Mouse (Mus musculus): ENCODE measurements around the gene Chsy1.

DNA sequence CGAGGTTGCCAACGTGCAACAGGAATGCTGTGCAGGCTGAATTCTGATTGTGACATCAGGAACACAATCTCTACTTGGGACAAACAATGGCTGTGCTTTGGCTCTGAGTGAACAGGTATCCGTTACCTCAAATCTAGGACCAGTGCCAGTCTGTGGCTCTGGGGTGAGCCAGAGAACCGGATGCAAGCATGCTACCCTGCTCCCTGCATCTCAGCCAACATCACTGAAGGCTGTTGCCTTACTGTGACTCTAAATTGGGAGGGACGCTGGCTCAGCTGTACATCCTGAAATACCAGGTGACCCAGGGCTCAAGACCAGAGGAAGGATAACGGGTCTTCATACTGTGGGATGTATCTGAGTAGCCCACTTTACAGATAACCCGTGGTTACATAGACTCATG lies 70.4 kb downstream of the Chsy1 start:
- TF ChIP-seq MAX (IDR thresholded peaks at IDR 0.05; ENCODE audit: low read depth), result no peak
- TF ChIP-seq MYOD1 (IDR thresholded peaks at IDR 0.05; ENCODE audit: control insufficient read depth in 1 of 3, insufficient read length in 2 of 3, low read depth in 2 of 3), result no peak
- no peak for TF ChIP-seq SRF (IDR thresholded peaks at IDR 0.05; ENCODE audit: control insufficient read depth, insufficient read length, low read depth)
- no peak for TF ChIP-seq E2F4 (IDR thresholded peaks at IDR 0.05; ENCODE audit: insufficient read depth)
- no peak for TF ChIP-seq POLR2A (IDR thresholded peaks at IDR 0.05; ENCODE audit: insufficient read length, low read depth)
- TF ChIP-seq CEBPB (IDR thresholded peaks at IDR 0.05; ENCODE audit: insufficient read depth, poor library complexity, severe bottlenecking), result no peak
- TF ChIP-seq TCF12 (IDR thresholded peaks at IDR 0.05; ENCODE audit: insufficient read depth, poor library complexity, severe bottlenecking), result no peak
- no peak for TF ChIP-seq USF1 (IDR thresholded peaks at IDR 0.05; ENCODE audit: low read depth)

Measured in myocyte (in vitro differentiated cells).